Mouse (Mus musculus) ES-Bruce4 (cell line): ENCODE results near the gene Gm30302.

Source experiments
- CTCF ChIP-seq: IDR thresholded peaks from one replicate; pipeline ENCODE4 v1.8.1; 2011; ENCODE audit warnings: low read depth, low read length
- POLR2A ChIP-seq: IDR thresholded peaks from one replicate; pipeline ENCODE4 v1.8.1; 2011; ENCODE audit warnings: low read length; ENCODE audit not compliant: insufficient read depth

DNA sequence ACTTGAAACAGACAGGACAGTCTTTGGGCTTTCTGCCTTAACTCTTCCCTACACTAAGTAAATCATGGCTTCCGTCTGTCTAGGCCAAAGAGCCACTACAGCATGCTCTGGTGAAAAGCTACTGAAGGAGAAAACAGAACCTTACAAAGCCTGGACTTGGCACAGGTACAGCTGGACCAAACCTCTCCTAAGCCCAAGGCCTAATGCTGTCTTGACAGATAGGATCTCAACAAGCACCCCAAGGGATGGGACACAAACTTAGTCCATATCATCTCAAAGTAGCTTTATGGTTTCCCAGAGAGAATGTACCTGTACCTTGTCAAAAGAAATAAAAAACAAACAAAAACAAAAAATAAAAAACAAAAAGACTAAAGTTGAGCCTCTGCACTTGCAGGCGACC, 62.4 kb downstream of the Gm30302 start:
- no peak for TF ChIP-seq POLR2A
- no peak for TF ChIP-seq CTCF
